Comparison of ENCODE assay signal across 8 mouse cellular contexts in genomic region chr1:160377337-160378336, GRCm38 (mm10).
A peak's percentile ranks its signal among the peaks of the same experiment; 100 is the strongest.
DNase-seq lines count a peak whose midpoint lies in the region; ATAC-seq and TF ChIP-seq lines count a peak whose summit lies in the region.

No protein-coding gene starts in this region.

- WGBS in liver, postnatal 0 days (ENCODE audit: insufficient replicate concordance) = 66% methylated on average over 10 of the region's 10 CpGs

- H3K4me3 ChIP-seq in bone marrow macrophage, adult 2 months (ENCODE audit: insufficient read depth, low read length) = no peak overlapping the region
- no peak overlapping the region for H3K4me3 ChIP-seq in embryonic fibroblast, embryonic 13.5 days (ENCODE audit: insufficient read depth, low read length)
- no peak overlapping the region for H3K4me3 ChIP-seq in liver, postnatal 0 days (ENCODE audit: low read depth, low read length)

- H3K27ac ChIP-seq in bone marrow macrophage, adult 2 months (ENCODE audit: insufficient read depth, low read depth, low read length) = no peak overlapping the region
- H3K27ac ChIP-seq in embryonic fibroblast, embryonic 13.5 days (ENCODE audit: insufficient read depth, low read length) = no peak overlapping the region
- H3K27ac ChIP-seq in liver, postnatal 0 days (ENCODE audit: low read depth) = no peak overlapping the region

- no peak for ATAC-seq in liver, postnatal 0 days
- no peak for ATAC-seq in erythroblast, adult 5-6 weeks (replicated peaks; ENCODE audit: low FRiP score, poor library complexity, severe bottlenecking)

- H3K27me3 ChIP-seq in liver, postnatal 0 days (ENCODE audit: insufficient read depth, low read length) = no peaks in the 10 kb centered on the region

- H3K9ac ChIP-seq in liver, postnatal 0 days (replicated peaks) = no peak overlapping the region

- peak; percentile 12 for DNase-seq in ovary, adult 18-20 months (ENCODE audit: low spot score)
- no peak for DNase-seq in ovary, postnatal 10 days (ENCODE audit: low spot score)
- peak; percentile 61 for DNase-seq in kidney, postnatal 10 days
- DNase-seq in liver, postnatal 0 days = peak; percentile 17
- DNase-seq in ovary, postnatal 36 days (ENCODE audit: low spot score) = peak; percentile 29

- no peak for TF ChIP-seq EP300 in liver, postnatal 0 days (IDR thresholded peaks at IDR 0.05; ENCODE audit: low read depth)

- no peak for TF ChIP-seq POLR2A in bone marrow macrophage, adult 2 months (IDR thresholded peaks at IDR 0.05; ENCODE audit: borderline replicate concordance, low read depth, low read length)
- TF ChIP-seq POLR2A in embryonic fibroblast, embryonic 13.5 days (IDR thresholded peaks at IDR 0.05; ENCODE audit: low read depth, low read length) = no peak

- no peaks in the 10 kb centered on the region for H3K9me3 ChIP-seq in liver, postnatal 0 days (ENCODE audit: low read length)

- peaks cover 4% of the 10 kb centered on the region for H3K4me1 ChIP-seq in bone marrow macrophage, adult 2 months (ENCODE audit: control insufficient read depth, insufficient read depth, low read length)
- no peaks in the 10 kb centered on the region for H3K4me1 ChIP-seq in embryonic fibroblast, embryonic 13.5 days (ENCODE audit: control insufficient read depth, insufficient read depth, low read length)
- H3K4me1 ChIP-seq in liver, postnatal 0 days (ENCODE audit: insufficient read depth) = 0 out of 2 replicates have a peak, but pooled peaks cover 5% of the 10 kb centered on the region

- H3K36me3 ChIP-seq in liver, postnatal 0 days (replicated peaks; ENCODE audit: insufficient read depth, low read length) = no peaks in the 10 kb centered on the region

- peak; percentile 81 for TF ChIP-seq CTCF in bone marrow macrophage, adult 2 months (IDR thresholded peaks at IDR 0.05; ENCODE audit: low read depth, low read length)
- TF ChIP-seq CTCF in embryonic fibroblast, embryonic 13.5 days (IDR thresholded peaks at IDR 0.05; ENCODE audit: borderline replicate concordance, insufficient read depth, low read length) = peak; percentile 79; the same call in 1 of the 2 replicates
- peak; percentile 71 for TF ChIP-seq CTCF in liver, postnatal 0 days (IDR thresholded peaks at IDR 0.05; ENCODE audit: low read depth)

- H3K4me2 ChIP-seq in liver, postnatal 0 days (ENCODE audit: low read depth, low read length) = no peak overlapping the region
